Mouse (Mus musculus): ENCODE measurements at regions not wholly inside any gene's neighbourhood (a gene's known extent, or its start where the extent isn't known, plus 50 kb on each side); places are given as distances from the start of the nearest gene placed in this dataset.

DNA sequence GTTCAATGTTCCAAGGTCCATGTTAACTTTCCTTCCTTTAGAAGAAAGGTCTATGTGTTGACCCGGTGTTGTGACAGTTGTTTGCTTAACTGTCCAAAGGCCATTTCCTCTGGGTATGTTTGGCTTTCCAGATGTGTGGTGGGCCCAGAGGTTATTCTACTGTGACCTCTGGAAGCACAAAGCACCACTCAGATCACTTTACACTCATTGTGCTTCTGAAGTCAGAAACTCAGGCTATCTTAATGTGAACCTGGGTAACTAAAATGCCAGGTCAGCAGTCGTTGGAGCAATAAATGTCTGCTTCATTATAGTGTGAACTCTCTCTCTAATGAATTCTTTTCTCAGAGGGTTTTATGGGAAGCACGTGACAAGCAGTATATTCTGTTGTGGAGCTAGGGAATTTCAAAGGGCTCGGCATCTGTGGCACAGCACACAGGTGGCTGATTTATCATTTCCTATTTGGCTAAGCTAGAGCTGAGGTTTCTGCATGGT lies 68.5 kb upstream of the Klf12 start:
- no peak for DNase-seq (ENCODE audit: low spot score in 2 of 2)

GRCm38 (mm10) chr14:100351004-100351403 lies 66.5 kb upstream of the Klf12 start:
- DNase-seq (ENCODE audit: low spot score in 2 of 2), result no peak

GRCm38 (mm10) chr14:100350021-100350790 lies 65.7 kb upstream of the Klf12 start:
- DNase-seq (ENCODE audit: low spot score in 2 of 2), result no peak

- no peak for DNase-seq (ENCODE audit: low spot score in 2 of 2)
Observed at GRCm38 (mm10) chr14:100348336-100349164, 64.1 kb upstream of the Klf12 start.

GRCm38 (mm10) chr14:100336926-100337325 lies 52.4 kb upstream of the Klf12 start:
- no peak for DNase-seq (ENCODE audit: low spot score in 2 of 2)

Measured in thymus, postnatal 10 days (tissue).